Mouse (Mus musculus): Measurements from ENCODE around the gene Spata6. TPM values are rescaled to one million over a fixed set of nuclear protein-coding genes. Genes with fewer than 3 reads are reported as not detected.

The Spata6 gene
- polyA plus RNA-seq, 1 experiment from 2014 or later: 15.6 TPM

- H3K9me3 ChIP-seq (replicated peaks): no peaks in the 10 kb centered on the region
- no peak for ATAC-seq (ENCODE audit: low FRiP score)
- H3K4me3 ChIP-seq (replicated peaks): no peak overlapping the region
- no peaks in the 10 kb centered on the region for H3K36me3 ChIP-seq
- H3K9ac ChIP-seq (replicated peaks): no peak overlapping the region
- no peaks in the 10 kb centered on the region for H3K27me3 ChIP-seq (replicated peaks)
- no peaks in the 10 kb centered on the region for H3K4me1 ChIP-seq
- H3K4me2 ChIP-seq: no peak overlapping the region
- no peak overlapping the region for H3K27ac ChIP-seq (replicated peaks)
Observed at GRCm38 (mm10) chr4:111852626-111853025, 132.8 kb downstream of the Spata6 start.

DNA sequence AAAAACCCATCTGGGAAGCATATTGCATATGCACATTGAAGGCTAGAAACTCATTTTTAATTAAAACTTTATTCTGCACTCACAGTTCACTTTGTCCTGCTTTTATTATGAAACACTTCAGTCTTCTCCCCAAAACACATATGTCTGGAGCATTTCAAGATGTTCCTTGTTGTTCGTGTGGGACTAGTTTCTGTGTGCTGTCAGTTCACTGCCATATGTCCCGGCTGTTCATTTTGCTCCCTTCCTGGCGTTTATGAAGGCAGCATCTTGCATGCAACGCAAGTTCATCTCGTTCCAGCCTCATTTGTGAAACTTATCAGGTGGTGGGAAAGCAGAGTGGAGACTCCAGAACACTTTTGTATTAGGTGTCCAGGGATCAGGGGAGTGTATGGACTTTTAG, 146.9 kb downstream of the Spata6 start:
- 91% methylated on average over 5 of the region's 5 CpGs for WGBS
- no peaks in the 10 kb centered on the region for H3K27me3 ChIP-seq (replicated peaks)
- no peak for ATAC-seq (ENCODE audit: low FRiP score)
- H3K27ac ChIP-seq (replicated peaks): no peak overlapping the region
- H3K9me3 ChIP-seq (replicated peaks): no peaks in the 10 kb centered on the region
- H3K4me2 ChIP-seq: no peak overlapping the region
- no peak overlapping the region for H3K9ac ChIP-seq (replicated peaks)
- no peak overlapping the region for H3K4me3 ChIP-seq (replicated peaks)
- no peaks in the 10 kb centered on the region for H3K4me1 ChIP-seq
- H3K36me3 ChIP-seq: no peaks in the 10 kb centered on the region

DNA sequence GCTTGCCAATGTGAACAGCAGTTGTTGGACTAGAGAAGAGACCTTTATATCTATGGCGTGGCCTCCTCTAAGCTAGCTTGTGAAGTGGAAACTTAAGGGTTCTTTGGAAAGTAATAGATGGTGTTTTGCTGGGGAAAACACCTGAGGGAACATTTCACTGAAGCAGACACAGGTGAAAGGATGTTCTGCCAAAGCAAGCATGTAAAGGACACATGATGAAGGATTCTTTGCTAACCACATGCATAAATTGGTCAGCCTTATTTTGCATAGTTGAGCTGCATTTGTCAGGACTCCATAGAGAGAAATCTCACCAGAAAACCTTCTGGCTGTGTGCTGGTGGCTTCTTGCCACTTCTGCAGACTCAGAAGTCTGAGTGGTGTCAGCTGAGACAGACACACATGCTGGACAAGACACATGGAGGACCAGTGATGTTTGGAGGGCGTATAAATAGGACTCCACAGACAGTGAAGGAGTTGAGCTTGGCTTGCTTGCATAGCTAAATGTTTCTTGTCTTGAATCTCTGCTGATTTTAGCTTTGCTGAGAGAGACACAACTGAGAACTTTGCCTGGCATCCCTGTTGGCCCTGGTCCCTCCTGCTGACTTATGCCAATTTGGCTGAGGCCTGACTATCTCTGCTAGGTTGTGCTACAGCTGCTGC, 148.1 kb downstream of the Spata6 start:
- Histone ChIP-seq H3K27me3 (replicated peaks) (no peaks in the 10 kb centered on the region), H3K36me3 (no peaks in the 10 kb centered on the region), H3K4me2 (no peak overlapping the region), H3K9ac (replicated peaks) (no peak overlapping the region), H3K4me1 (no peaks in the 10 kb centered on the region), H3K27ac (replicated peaks) (no peak overlapping the region), H3K4me3 (replicated peaks) (no peak overlapping the region), H3K9me3 (replicated peaks) (no peaks in the 10 kb centered on the region)
- WGBS: 86% methylated on average over 2 of the region's 2 CpGs
- ATAC-seq (ENCODE audit: low FRiP score): no peak

Other genes starting within 250 kb of the Spata6 start
- 13.2 TPM in 1 of 2 replicates, not detected in the other for gene Slc5a9, start 182.9 kb downstream of the Spata6 start, polyA plus RNA-seq (2015; fragmentation: Nextera tagmentation; extraction: Ambion mirVana)
- gene Skint8, start 199.4 kb downstream of the Spata6 start, polyA plus RNA-seq (2015; fragmentation: Nextera tagmentation; extraction: Ambion mirVana): 0.84 TPM in 1 of 2 replicates, not detected in the other